Mouse (Mus musculus) telencephalon, adult 2 months (tissue): Measurements from ENCODE around the gene Zeb2.

Source experiments
- DNase-seq: peaks from one replicate; pipeline ENCODE4 v3.0.0-alpha.2; 2011; ENCODE audit warnings: low read depth, low spot score

Gene Zeb2

DNA sequence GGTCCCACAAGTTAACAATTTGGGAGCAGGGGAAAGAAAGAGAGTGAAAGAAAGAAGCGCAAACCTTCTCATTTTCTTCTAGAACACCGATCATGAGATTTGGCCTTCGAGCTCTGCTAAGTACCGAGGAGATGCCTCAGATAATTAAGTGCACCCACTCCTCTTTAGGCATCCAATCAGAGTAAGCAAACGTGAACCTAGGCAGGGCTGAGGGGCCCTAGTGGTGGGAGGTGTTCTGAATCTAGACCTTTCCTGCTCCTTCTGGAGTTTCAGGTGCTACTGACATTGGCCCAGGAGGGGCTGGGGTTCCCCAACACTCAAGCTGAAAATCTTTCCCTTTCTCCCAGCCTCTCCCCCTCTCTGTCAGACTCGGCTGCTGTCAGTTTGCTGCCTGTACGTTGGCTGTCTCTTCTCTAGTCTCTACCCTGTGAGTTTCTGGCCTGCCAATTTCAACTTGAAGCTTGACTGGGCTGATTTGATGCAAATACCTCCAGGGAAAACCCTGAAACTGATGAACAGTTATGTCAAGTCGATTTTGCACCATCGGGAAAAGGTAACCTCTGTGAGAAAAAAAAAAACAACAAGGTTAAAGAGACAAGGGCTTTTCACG, 20.5 kb downstream of the Zeb2 start:
- no peak for DNase-seq

DNA sequence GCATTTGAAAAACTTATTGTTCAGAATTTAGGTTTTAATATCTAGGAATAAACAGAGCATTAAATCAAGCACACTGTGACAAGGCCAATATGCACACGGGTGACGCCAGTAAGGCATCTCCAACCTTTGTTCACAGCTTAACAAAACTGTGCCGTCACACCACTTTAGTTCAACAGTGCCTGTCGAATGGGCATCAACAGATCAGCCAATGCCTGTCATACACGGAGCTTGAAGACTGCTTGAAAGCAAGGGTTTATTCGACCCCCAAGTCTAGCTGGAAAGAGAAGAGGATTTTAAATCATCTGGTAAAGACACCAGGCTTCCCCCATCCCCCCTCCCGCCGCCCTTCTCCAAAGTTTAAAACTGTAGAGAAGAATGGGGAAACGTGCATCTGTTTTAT, 21.4 kb downstream of the Zeb2 start:
- no peak for DNase-seq

DNA sequence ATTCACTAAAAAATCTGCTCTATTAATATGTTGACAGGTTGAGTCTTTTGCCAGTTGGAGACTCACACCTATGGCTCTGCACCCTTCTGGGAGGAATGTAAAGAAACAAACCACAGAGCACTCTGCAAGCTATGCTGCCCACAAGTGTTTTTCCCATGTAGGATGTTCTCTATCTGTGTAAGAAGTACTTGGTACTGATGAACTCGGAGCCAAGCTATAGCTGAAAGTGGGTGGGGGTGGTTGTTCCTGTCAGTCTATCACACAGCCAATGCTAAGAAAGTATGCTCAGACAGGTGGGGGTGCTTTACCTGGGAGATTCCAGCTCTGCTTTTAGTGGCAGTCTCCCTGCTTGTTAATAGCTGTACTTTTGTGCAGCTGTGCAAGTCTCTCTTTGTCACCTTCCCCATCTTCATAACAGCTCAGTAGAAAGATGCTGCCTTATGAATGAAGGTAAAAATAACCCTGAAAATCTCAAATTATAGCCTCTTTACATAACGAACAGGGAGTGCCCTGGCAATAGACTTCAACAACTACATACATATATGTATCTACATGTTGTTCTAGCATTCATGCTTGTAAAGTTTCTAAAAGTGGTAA, 22.7 kb downstream of the Zeb2 start:
- DNase-seq = no peak

DNA sequence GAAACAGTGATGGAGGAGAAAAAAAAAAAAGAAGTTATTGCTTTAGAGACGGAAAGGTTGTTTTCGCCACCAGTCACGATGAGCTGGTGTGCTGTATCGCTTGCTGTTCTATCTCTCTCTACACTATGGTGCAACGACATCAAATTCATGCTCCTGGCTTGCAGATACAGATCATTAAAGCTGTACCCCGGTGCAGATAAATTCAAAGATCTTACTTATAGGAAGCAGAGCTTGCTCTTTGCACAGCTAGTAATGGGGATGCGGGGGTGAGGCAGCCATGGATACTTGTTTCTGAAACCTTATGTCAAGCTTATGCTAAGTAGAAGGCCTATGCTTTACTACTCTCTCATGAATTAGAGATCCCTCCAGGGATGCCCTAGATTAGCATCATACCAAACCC, 23.7 kb downstream of the Zeb2 start:
- DNase-seq = no peak

DNA sequence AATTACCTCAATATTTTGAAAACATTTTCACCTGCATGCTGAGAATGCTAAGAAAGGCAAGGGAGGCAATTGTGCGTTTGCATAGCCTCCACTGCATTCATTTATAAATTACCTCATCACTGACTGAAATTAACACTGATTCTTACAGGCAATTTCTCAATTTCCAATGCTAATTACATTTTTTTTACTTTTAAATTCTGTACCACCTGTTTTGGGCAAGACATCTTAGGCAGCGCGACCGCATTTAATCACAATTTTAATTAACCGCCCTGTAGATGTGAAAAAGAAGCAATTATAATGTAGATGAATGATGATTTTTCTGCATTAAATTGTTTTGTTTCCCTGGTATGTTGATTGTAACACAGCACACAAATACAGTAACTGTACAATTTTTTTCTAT, 24.5 kb downstream of the Zeb2 start:
- no peak for DNase-seq

DNA sequence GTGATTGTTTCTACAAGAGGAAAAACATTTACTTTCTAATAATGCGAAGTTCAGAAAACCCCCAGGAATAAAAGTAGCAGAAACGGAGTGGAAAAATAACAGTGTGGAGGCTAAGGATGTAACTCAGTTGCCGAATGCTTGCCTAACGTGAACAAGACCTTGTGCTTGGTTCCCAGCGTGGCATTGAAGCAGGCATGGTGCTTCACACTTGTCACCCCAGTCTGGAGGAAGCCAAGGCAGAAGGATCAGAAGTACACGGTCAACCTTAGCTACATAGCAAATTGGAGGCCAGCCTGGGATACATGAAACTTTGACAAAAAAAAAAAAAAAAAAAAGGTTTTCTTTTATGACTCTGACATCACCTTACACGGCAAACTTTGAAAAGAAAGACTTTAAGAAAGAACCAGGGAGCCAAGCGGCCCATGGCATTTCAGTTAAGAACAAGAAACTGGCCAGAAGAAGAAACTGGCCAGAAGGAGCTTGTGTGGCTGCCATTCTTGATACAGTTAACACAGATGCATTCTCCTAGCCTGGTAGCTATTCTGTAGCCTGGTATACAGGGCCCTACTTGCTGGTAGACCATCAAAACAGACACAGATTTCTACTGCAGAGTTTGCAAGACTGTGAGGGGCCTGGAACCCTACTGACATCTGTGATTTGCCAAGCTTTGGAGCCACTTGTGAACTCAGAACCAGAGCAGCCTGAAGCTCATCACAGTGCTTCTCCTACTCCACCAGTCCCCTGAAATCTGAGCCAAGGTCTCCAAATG, 26.5 kb downstream of the Zeb2 start:
- DNase-seq = no peak

DNA sequence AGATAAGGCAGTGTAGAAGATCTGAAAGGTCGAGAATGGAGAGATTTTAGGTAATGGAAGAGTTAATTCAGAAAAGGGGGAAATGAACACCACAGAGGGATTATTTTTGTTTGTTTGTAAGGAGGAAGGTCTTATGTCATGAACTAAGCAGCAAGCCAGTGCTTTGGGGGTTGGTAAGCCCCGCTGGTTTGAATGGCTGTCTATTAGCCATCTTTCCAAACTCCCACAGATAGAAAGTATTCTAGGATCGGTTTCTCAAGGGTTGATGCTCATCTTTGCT, 28.0 kb downstream of the Zeb2 start:
- DNase-seq = no peak

DNA sequence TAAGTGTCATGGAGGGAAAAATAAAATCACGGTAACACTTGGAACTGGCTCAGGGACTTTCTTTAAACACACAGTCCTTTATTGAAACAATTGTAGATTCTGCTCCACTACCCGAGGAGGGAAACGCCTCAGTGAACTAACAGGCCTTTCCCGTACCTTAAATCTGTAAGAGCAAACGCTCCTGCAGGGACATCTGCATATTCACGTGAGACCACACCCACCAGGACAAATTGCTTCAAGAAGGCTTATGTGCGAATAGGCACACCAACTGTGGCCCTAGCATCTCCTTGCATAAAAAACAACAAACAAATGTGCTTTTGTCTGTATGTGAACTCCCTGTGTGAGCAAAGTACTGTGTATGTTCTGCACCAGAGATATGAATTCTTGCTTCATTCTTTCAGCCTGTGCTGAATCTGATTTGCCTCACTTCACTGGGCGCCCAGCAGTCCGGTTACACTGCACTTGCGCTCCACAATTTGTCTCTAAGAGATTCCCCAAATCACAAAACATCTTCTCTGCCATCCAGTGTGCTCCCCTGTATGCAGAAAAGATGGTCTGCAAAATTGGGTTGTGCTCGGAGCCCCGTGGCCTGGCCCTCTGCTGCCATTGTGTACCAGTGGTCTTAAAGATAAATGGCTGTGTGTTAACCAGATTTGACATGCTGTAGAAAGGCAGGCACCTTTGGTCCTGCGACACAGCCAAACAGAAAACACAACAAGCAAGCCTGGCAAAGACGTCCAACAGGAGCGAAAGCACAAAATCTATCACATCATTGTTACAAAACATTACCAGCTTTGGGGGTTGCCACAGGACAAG, 28.6 kb downstream of the Zeb2 start:
- DNase-seq = no peak

DNA sequence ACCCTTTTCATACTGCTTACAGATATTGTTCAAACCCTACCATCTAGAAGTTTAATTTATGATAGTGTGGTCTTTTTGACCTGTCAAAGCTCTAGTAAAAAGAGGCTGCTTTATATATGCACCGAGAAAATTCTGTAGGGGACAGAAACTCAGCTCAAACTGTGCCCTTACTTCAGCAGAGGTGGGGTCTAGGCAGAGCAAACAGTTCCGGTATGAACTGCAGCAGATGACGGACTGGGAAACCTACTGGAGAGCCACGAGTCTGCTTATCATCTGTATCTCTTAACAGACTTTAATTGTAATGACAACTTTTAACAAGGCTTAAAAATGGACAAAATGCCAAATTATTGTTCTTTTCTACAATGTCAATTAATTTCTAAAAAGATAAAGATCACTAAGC, 30.0 kb downstream of the Zeb2 start:
- DNase-seq = no peak

DNA sequence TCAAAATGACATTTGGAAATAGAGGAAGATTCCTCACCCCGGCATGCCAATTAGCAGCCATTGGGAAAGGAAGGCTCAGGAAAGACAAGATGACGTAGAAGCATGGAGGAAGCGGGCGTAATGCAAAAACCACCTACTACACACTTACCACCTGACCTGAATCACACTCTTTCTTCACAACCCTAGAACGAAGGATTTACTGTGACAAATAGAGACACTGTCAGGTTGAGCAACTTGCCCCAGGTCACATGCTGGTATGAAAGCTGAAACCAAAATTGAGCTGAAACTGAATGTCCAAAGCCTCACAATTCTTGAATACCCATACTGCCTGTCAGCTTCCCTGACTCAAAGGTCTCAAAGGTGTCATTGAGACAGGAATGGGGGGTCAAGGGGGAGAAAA, 31.5 kb downstream of the Zeb2 start:
- no peak for DNase-seq

DNA sequence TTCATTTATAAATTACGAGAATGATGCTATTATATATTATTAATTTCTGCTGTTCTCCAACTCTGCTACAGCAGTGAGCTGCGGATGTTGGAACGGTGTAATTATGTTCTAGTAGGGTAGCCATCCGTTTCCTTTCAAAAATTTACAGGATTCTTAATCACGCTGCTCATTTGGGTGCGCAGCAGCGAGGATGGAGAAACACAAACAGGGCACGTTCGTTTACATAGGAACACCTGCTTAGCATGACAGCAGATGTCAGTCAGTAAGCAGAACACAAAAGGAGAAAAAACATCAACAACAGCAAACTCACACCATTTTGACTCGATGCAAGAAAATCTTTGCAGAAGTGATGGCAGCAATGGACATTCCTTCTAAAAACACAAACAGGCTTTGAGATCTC, 34.2 kb downstream of the Zeb2 start:
- DNase-seq = no peak

DNA sequence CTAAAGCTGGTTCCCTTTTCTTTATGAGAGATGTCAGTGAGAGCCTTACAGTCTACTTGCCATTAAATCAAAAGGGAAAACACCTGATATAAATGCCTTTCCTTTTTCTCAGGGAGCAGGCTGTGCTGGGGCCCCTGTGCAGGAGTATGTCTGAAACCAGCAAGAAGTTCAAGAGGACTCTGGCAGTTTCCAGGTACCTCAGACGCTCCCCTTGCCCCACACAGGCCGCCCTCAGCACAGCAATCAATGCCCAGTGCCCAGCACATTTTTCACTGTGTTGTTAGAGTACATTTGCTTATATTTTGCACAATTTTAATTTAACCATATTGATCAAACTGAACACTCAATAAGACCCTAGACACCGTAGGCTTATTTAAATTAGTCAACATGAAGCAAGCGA, 35.6 kb downstream of the Zeb2 start:
- DNase-seq = no peak

DNA sequence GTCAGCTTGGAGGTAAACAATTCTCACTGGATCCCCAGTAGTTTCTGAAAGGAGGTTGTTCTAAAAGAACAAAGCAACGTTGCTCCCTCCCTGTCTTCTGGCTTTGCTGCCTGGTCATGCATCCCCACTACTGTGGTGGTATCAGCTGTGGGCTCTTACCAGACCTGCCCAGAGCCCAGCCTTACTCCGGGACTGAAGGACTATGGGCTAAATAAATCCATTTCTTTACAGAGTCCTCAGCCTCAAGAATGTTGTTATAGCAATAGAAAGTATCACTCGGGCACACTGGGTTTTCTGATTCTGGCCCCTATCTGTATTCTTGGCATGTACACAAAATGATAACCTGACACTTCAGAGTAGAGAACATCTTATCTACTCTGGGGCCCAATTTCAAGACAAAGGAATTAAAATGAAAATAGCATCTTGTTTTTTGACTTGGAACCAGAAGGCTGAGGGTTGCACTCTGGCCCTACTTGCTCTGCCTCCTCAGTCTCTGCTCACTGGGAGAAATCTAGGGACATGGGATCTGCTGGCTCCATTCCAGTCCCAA, 39.2 kb downstream of the Zeb2 start:
- DNase-seq = no peak

DNA sequence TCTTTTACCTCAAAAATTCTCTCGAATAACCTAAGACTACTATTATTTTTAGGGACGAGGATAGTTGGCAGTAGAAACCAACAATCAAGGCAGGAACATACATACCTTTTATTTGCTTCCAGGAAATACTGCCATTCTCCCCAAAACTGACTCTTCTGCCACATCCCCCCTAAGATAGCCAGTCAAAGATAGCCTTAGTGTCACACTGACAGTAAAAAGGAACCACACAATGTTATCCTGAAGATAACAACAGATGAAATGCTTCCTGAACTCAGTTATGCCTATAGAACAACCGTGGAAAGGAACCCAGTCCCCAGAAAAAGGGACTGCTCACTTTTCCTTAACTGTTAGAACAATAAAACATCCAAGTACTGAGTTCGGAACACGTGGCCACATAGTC, 39.8 kb downstream of the Zeb2 start:
- DNase-seq = no peak

DNA sequence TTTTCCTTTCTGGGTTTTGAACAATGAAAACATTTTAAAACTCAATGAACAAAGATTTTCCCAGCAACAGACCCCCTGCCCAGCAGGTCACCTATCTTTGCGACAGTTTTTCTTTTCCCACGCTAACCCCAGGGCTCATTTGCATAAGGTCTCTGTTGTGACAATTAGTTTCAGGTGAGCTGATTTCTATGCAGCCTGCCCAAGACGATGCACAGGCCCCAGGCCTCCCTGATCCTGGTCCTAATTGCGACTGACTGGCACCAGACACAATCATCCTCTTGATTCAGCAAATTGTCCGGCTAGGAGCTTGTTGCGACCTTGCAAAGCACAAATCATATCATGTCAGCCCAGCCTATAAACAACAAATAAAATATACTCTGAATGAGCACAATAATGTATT, 44.2 kb downstream of the Zeb2 start:
- DNase-seq = no peak

DNA sequence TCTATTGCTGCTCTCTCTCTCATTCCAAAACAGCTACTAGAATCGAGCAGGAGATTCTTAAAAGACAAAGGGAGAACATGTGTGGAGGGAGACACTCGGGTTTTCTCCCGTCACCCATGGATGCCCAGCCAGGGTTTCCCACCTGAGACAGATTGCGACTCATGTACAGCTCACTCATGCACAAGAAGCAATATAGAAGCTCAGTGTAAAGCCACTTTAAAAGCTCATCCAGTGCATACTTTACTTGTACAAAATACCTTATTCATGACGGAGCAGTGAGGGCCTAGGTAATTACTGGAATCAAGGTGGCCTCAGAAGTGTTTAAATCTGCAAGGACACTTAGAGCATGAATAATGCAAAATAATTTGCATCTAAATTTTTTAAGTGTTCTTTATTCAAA, 45.9 kb downstream of the Zeb2 start:
- DNase-seq = no peak

DNA sequence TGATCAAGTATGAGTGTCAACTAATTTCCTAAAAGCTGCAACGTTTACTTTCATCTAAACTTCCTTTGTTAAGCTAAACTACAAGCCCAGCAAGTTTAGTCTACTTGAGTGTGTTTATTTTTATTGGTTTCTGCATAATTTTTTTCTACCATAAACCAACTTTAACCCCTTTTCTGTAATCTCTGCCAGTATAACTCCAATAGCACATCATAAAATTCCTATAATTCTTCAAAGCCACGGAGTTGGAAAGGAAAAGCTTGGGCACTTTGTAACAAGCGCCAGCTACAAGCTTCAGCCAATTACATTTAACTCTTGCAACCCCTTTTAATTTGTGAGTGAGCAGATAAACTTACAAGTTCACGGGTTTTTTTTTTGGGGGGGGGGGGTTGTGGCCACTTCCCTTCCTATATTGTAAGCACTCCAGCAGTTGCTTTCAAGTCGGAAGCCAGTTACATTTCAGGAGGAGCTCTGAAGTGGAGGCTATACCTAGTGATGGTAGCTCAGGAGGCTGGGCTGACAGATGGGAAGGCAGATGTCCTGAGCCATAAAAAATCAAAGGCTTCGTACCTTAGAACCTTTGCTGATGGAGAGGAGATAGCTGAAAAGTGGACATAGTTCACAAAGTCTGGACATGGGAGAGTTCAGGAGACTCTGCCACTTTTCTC, 46.5 kb downstream of the Zeb2 start:
- DNase-seq = no peak

DNA sequence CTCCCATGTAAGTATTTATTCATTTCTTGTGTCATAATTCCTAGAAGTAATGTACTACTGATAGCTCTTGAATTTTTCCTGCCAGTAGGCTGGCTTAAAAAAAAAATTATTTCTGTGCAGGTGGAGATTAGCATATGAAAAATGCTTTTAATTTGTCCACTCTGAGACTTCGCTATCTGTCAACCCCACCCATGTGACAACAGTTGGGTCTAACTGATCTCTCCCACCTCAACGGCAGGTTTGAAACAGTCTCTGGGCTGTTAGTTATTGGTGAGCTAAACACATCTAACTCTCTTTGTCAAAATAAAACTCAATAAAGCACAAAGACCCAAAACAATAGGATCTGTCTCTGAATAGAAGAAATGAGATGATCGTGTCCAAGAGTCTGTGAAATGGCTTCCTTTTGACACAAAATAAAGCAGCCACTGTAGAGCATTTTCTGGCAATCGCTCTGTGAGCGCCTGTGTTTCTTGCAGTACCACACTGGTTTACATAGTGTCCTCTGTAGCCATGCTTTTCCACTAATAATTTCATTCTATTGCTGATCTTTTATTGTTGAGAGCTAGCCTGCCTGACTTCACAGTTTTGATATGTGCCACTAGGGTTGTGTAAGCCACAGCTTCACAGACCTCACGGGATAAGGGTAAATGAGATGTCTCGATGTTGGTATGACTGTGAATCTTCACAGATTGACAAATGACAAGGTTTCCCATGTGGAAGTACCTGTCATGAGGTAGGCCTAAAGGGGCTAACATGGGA, 48.2 kb downstream of the Zeb2 start:
- DNase-seq = no peak

DNA sequence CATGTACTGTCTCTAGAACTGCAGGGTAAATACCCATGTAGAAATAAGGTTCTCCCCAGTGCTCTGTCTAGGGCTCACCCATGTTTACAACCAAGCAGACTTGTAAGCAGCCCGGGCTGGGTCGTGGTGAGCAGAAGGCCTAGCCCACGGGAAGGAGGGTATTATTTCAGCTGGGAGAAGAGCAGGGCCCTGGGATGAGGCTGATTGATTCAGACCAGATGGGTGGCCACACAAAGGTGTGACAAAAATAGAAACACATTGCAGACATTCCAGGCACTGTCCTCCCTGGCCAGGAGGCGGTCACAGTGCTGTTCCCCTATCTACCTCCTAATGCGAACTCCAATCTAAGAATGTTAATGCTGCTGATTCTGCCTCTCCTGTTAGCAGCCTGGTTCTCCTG, 50.1 kb downstream of the Zeb2 start:
- DNase-seq = no peak

DNA sequence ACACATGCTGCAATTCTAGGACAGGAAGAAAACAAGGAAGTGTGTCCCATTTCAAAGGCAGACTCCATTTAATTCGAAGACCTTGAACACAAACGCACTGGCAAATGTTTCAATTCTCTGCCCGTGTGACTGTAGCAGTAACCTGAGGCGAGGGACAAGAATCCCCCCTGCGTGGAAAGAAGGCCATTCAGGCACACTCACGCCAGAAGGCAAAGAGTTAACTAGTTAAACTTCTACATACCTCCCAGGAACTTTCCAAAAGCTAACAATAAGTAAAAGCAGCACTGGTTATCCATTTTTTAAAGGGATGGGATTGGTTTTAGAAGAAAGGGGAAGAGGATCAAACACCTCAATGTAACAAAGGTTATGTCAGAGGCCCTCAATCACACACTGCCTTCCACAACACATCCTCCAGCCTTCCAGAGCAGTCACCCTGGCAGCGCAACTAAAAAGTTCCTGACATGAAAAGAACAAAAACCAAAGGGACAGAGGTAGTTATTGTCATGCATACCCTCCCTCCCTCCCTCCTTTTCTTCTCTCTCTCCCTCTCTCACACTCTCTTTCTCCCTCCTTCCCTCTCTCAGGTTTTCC, 53.8 kb downstream of the Zeb2 start:
- DNase-seq = no peak

DNA sequence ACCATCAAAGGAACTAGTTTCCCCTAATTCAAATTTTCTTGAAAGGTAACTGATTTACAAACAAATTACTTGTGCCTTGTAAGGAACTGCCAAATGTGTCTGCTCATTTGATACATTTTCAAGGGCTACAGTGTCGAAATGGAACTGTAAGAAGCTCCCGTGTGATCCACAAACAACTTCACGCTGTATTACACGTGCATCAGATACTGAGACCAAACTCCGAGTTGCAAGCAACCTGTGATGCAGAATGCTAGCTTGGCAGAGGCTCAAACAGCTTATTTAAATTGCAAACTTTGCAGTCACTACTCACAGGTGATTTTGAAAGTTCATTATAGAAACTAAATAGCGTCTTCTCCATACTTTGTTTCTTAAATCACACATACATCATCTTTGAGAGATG, 55.1 kb downstream of the Zeb2 start:
- DNase-seq = no peak
